Mouse (Mus musculus): ENCODE results near the gene Fggy. TPM values are rescaled to one million over a fixed set of nuclear protein-coding genes. Genes with fewer than 3 reads are reported as not detected.

Fggy gene
- polyA plus RNA-seq, 2 experiments, result 14.9 to 19.3 TPM

DNA sequence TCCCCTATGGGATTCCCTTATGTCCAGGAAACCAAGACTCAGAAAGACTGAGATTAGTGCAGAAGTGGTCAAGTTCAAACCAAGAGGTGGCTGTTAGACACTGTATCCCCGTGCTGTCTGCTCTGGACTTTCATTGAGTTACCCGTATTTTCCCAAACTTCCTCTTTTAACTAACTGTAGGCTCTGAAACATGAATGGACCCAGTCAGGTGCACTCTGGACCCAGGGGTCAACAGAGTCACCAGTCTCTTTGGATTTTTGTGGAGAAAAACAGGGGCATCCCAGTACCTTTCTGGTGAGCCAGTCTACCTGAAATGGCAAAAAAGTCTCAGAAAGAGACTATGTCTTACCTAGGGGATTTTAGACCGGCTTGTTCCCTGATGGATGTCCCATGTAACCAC lies 33.6 kb downstream of the Fggy start:
- no peak for DNase-seq (ENCODE audit: low read depth in 3 of 3, low spot score in 3 of 3)
- Histone ChIP-seq H3K9ac (replicated peaks) (no peak overlapping the region), H3K27ac (no peak overlapping the region), H3K4me3 (ENCODE audit: insufficient read depth in 1 of 2, low read depth in 2 of 2, low read length in 2 of 2) (no peak overlapping the region), H3K9me3 (ENCODE audit: control insufficient read depth, low read length) (no peaks in the 10 kb centered on the region), H3K4me1 (replicated peaks; ENCODE audit: control insufficient read depth in 2 of 2, insufficient read depth in 2 of 2, low read length in 1 of 2) (0 out of 4 replicates have a peak, but pooled peaks cover 0 to 2% of the 10 kb centered on the region in 2 experiments), H3K36me3 (replicated peaks; ENCODE audit: control insufficient read depth, insufficient read depth, low read depth) (no peaks in the 10 kb centered on the region), H3K27me3 (ENCODE audit: control insufficient read depth, insufficient read depth, low read length) (no peaks in the 10 kb centered on the region), H3K4me2 (ENCODE audit: low read depth) (no peak overlapping the region)
- TF ChIP-seq CTCF (IDR thresholded peaks at IDR 0.05; ENCODE audit: low read depth) (no peak), EP300 (IDR thresholded peaks at IDR 0.05; ENCODE audit: low read depth) (no peak)
- ATAC-seq (ENCODE audit: insufficient read depth), result no peak
- WGBS (ENCODE audit: insufficient replicate concordance), result 33% methylated on average over 3 of the region's 3 CpGs

DNA sequence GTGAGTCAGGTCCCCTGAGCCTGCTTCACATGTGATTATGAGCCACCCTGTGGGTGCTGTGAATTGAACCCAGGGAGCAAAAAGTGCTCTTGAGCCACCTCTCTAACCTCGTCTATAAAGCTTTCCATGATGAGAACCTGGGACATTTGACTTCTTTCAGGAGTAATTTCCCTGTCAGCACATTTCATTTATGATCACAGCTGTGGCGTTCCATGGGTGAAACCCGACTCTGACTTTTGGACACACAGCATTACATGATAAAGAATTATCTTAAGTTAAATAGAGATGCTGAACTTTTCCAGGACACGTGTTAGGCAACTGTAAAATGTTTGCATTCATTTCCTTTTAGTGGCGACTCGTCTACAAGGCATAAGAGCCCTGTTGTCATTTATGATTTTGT lies 39.9 kb downstream of the Fggy start:
- Histone ChIP-seq H3K27ac (no peak overlapping the region), H3K4me2 (ENCODE audit: low read depth) (no peak overlapping the region), H3K27me3 (ENCODE audit: control insufficient read depth, insufficient read depth, low read length) (no peaks in the 10 kb centered on the region), H3K9ac (replicated peaks) (no peak overlapping the region), H3K4me3 (ENCODE audit: insufficient read depth in 1 of 2, low read depth in 2 of 2, low read length in 2 of 2) (no peak overlapping the region), H3K4me1 (replicated peaks; ENCODE audit: control insufficient read depth in 2 of 2, insufficient read depth in 2 of 2, low read length in 1 of 2) (no peaks in the 10 kb centered on the region), H3K9me3 (ENCODE audit: control insufficient read depth, low read length) (no peaks in the 10 kb centered on the region), H3K36me3 (replicated peaks; ENCODE audit: control insufficient read depth, insufficient read depth, low read depth) (no peaks in the 10 kb centered on the region)
- TF ChIP-seq CTCF (IDR thresholded peaks at IDR 0.05; ENCODE audit: low read depth), result no peak
- no peak for TF ChIP-seq EP300 (IDR thresholded peaks at IDR 0.05; ENCODE audit: low read depth)
- ATAC-seq (ENCODE audit: insufficient read depth) (no peak), DNase-seq (ENCODE audit: low read depth in 3 of 3, low spot score in 3 of 3) (no peak)
- WGBS (ENCODE audit: insufficient replicate concordance), result 49% methylated on average over 6 of the region's 6 CpGs

DNA sequence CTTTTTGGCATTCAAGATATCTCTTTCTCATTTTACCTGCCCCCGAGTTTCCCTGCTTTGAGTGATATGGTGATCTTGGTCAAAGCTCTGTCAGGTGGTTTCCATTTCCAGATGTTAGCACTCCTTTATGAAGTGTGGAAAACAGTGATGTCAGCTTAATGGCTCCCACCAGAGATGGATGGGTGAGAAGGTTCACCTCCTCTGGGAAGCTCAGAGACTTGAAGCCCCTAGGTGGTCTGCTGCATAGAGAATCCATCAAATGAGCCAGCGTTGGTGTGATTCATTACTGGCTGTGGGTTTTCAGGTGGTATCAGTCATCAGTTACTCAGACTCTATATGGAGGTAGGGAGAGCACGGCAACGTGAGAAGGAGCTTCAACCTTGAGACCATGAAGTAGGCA lies 44.5 kb downstream of the Fggy start:
- H3K36me3 ChIP-seq (replicated peaks; ENCODE audit: control insufficient read depth, insufficient read depth, low read depth), result no peaks in the 10 kb centered on the region
- H3K27ac ChIP-seq, result no peak overlapping the region
- no peaks in the 10 kb centered on the region for H3K27me3 ChIP-seq (ENCODE audit: control insufficient read depth, insufficient read depth, low read length)
- no peaks in the 10 kb centered on the region for H3K9me3 ChIP-seq (ENCODE audit: control insufficient read depth, low read length)
- ATAC-seq (ENCODE audit: insufficient read depth), result no peak
- no peak for TF ChIP-seq CTCF (IDR thresholded peaks at IDR 0.05; ENCODE audit: low read depth)
- TF ChIP-seq EP300 (IDR thresholded peaks at IDR 0.05; ENCODE audit: low read depth), result no peak
- H3K4me1 ChIP-seq (replicated peaks; ENCODE audit: control insufficient read depth in 2 of 2, insufficient read depth in 2 of 2, low read length in 1 of 2), result no peaks in the 10 kb centered on the region
- H3K4me3 ChIP-seq (ENCODE audit: insufficient read depth in 1 of 2, low read depth in 2 of 2, low read length in 2 of 2), result no peak overlapping the region
- no peak overlapping the region for H3K4me2 ChIP-seq (ENCODE audit: low read depth)
- no peak overlapping the region for H3K9ac ChIP-seq (replicated peaks)
- DNase-seq (ENCODE audit: low read depth in 3 of 3, low spot score in 3 of 3), result no peak
- 66% methylated on average over 4 of the region's 4 CpGs for WGBS (ENCODE audit: insufficient replicate concordance)

DNA sequence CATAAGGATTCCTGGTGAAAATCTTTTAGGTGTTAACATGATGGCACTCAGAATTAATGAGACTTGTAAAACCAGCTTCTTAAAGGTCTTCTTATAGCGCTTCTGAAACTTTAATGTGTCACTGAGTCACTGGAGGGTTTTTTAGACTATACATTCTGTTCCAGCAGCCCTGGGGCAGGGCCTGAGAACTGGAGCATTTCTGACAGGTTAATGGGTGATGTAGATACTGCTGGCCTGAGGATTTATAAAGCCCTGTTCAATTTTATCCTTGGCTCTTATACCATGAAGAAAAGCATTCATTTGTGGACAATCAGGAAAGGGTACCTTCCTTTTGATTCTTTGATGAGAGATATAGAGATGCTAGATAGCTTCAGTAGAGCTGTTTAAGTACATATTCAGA lies 45.9 kb downstream of the Fggy start:
- Histone ChIP-seq H3K27me3 (ENCODE audit: control insufficient read depth, insufficient read depth, low read length) (no peaks in the 10 kb centered on the region), H3K9ac (replicated peaks) (no peak overlapping the region), H3K9me3 (ENCODE audit: control insufficient read depth, low read length) (no peaks in the 10 kb centered on the region), H3K4me2 (ENCODE audit: low read depth) (no peak overlapping the region), H3K36me3 (replicated peaks; ENCODE audit: control insufficient read depth, insufficient read depth, low read depth) (no peaks in the 10 kb centered on the region), H3K27ac (no peak overlapping the region), H3K4me3 (ENCODE audit: insufficient read depth in 1 of 2, low read depth in 2 of 2, low read length in 2 of 2) (no peak overlapping the region), H3K4me1 (replicated peaks; ENCODE audit: control insufficient read depth in 2 of 2, insufficient read depth in 2 of 2, low read length in 1 of 2) (no peaks in the 10 kb centered on the region)
- ATAC-seq (ENCODE audit: insufficient read depth) (no peak), DNase-seq (ENCODE audit: low read depth in 3 of 3, low spot score in 3 of 3) (no peak)
- no peak for TF ChIP-seq EP300 (IDR thresholded peaks at IDR 0.05; ENCODE audit: low read depth)
- TF ChIP-seq CTCF (IDR thresholded peaks at IDR 0.05; ENCODE audit: low read depth), result no peak
- 61% methylated on average over 1 of the region's 1 CpGs for WGBS (ENCODE audit: insufficient replicate concordance)

DNA sequence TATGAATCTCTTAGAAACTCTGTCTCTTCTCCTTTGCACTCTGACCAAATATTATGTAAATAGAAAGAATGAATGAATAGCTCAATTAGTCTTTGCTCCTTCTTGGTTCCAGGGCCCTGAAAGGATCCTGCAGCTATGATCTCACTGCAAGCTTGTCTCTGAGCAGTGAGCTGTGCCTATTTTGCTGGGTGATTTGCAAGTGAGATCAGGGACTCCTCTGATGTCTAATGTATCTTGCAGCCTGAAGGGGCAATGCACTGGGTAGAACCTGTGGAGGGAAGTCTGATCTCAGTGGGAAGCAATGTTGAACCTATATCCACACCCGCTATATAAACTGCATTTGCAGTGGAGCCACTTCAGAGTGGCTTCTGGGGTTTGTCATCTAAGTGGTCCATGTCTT lies 53.4 kb downstream of the Fggy start:
- no peaks in the 10 kb centered on the region for H3K27me3 ChIP-seq (ENCODE audit: control insufficient read depth, insufficient read depth, low read length)
- no peak overlapping the region for H3K4me2 ChIP-seq (ENCODE audit: low read depth)
- ATAC-seq (ENCODE audit: insufficient read depth) (no peak), DNase-seq (ENCODE audit: low read depth in 3 of 3, low spot score in 3 of 3) (no peak)
- no peaks in the 10 kb centered on the region for H3K36me3 ChIP-seq (replicated peaks; ENCODE audit: control insufficient read depth, insufficient read depth, low read depth)
- H3K4me1 ChIP-seq (replicated peaks; ENCODE audit: control insufficient read depth in 2 of 2, insufficient read depth in 2 of 2, low read length in 1 of 2), result no peaks in the 10 kb centered on the region
- TF ChIP-seq EP300 (IDR thresholded peaks at IDR 0.05; ENCODE audit: low read depth), result no peak
- no peak for TF ChIP-seq CTCF (IDR thresholded peaks at IDR 0.05; ENCODE audit: low read depth)
- H3K27ac ChIP-seq, result no peak overlapping the region
- no peaks in the 10 kb centered on the region for H3K9me3 ChIP-seq (ENCODE audit: control insufficient read depth, low read length)
- 72% methylated on average over 1 of the region's 1 CpGs for WGBS (ENCODE audit: insufficient replicate concordance)
- H3K9ac ChIP-seq (replicated peaks), result no peak overlapping the region
- H3K4me3 ChIP-seq (ENCODE audit: insufficient read depth in 1 of 2, low read depth in 2 of 2, low read length in 2 of 2), result no peak overlapping the region

Data from liver, embryonic 14.5 days (tissue).